Mouse (Mus musculus) kidney, adult 18-20 months (tissue): ENCODE results near the gene Gm3159.
"Not testable (repeated sequence)": the region's sequence is repeated elsewhere in the genome, so short reads cannot be mapped to it uniquely, and the experiment has no call there.

Source experiments
- DNase-seq: peaks from one replicate; pipeline ENCODE4 v3.0.0; 2021

Gene Gm3159

GRCm38 (mm10) chr14:4397226-4397625 is at the start of gene Gm3159:
TSS of gene Gm3159 (plus strand) at chr14:4397526.
- not testable (repeated sequence) for DNase-seq

DNA sequence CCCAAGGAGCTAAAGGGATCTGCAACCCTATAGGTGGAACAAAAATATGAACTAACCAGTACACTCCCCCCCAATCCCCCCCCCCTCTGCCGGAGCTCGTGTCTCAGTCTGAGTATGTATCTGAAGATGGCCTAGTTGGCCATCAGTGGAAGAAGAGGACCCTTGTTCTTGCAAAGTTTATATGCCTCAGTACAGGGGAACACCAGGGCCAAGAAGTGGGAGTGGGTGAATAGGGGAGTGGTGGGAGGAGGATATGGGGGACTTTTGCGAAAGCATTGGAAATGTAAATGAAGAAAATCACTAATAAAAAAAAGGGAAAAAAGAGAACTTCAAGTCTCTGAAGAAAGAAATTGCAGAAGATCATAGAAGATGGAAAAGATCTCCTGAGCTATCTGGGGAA is 28.3 kb upstream of the Gm3159 start:
- DNase-seq = not testable (repeated sequence)

DNA sequence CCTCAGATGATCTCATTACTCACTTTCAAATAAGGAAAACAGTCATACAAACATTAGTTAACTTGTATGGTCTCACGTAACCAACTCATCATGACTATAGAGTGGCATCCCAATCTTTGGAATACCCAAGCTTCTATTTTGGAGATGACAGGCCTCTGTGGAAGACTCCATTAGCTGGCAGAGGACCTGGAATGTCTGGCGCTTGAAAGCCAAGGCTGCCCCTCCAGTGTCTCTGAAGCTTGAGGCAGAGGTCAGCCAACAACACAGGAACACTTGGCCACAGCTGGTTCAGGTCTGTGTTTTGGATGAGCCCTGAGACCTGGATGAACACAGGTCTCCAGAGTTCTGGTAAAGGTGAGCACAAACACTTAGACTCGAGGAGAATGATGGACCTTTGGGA is 27.6 kb upstream of the Gm3159 start:
- not testable (repeated sequence) for DNase-seq

DNA sequence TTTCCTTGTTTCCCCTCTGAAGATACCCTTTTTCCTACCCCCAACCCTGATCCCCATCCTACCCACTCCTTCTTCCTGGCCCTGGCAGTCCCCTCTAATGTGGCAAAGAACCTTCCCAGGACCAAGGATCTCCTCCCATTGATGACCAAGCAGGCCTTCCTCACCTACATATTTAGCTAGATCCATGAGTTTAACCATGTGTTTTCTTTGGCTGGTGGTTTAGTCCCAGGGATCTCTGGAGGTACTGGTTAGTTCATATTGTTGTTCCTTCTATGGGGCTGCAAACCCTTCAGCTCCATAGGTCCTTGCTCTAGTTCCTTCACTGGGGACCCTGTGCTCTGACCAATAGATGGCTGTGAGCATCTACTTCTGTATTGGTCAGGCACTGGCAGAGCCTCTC is 19.5 kb upstream of the Gm3159 start:
- DNase-seq = not testable (repeated sequence)

- not testable (repeated sequence) for DNase-seq
Observed at GRCm38 (mm10) chr14:4385606-4386005, 11.7 kb upstream of the Gm3159 start.

GRCm38 (mm10) chr14:4392841-4393530 is 4.3 kb upstream of the Gm3159 start:
- not testable (repeated sequence) for DNase-seq

DNA sequence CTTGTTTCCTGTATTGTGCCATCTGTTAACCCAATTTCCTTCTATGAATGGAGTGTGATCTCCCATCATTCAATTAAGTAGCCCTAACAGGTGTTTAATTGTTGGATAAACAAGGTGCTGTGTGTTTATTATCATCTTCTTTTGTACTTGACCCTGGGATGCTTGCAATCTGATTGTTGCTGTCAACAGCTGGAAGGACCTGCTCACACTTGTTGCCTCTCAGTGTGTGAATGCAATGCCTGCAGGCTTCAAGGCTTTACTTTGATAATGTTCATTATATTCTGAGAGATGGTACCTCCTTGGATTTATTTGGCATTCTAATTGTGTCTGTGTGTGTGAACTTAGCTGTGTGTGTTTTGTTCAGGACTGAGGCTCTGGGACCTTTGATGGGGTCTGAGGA is 1.3 kb downstream of the Gm3159 start:
- not testable (repeated sequence) for DNase-seq

DNA sequence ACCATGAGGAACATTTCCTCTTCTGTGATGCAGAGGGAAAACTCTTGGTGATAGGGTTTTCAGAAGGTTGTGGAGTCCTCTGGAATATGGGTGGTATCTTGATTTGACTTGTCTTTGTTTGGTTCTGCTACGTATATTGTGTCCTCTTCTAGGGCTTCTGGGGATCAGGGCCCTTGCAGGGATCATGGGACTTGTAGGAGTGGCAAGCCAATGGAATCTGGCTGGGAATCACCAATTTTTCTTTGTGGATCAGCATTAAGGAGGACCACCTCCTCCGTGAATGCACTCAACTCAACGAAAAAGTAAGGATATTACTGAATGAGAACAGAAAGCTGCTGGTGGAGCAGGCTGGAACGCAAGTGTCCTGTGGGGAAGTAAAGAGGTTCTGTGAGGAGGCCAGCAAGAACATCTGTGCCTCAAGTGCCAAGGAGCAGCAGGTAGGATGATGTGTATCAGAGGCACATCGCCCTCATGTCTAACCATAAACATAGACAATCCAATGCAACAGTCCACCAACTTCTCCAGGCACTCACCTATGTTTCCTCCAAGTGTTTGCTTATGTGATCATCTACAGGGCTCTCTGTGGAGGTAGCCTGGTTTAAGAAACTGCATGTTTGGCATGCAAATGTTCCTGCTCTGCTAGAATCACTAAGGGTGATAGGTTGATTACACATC is 2.9 kb downstream of the Gm3159 start:
- not testable (repeated sequence) for DNase-seq

DNA sequence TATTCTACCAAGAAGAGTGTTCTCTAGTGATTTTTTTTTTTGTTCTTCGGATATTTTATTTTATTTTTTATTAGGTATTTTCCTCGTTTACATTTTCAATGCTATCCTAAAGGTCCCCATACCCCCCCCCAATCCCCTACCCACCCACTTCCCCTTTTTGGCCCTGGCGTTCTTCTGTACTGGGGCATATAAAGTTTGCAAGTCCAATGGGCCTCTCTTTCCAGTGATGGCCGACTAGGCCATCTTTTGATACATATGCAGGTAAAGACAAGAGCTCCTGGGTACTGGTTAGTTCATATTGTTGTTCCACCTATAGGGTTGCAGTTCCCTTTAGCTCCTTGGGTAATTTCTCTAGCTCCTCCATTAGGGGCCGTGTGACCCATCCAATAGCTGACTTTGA is 3.9 kb downstream of the Gm3159 start:
- not testable (repeated sequence) for DNase-seq

- not testable (repeated sequence) for DNase-seq
Observed at GRCm38 (mm10) chr14:4403840-4404239, 6.5 kb downstream of the Gm3159 start.

DNA sequence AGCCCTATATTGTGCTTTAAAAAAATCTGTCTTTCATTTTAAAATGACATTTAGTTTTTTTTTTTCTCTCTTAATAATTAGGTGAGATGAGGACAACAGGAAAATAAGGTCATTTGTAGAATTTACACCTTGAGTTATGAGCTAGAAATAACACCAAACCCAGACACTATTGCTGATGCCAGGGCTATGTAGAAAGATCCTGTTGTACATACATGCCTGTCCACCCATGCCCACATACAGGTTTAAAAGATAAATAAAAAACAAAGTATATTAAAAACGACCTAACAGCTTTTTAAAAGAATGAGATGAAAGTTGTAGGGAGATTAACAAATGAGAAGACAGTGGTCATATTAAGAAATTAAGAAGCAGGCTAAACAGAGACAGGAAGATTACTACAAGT is 12.6 kb downstream of the Gm3159 start:
- DNase-seq = not testable (repeated sequence)

- DNase-seq = peak; percentile 25
Observed at GRCm38 (mm10) chr14:4414965-4415835, 17.9 kb downstream of the Gm3159 start, which contains the start of gene Gm3164. TSS of gene Gm3164 (plus strand) at chr14:4415448.

DNA sequence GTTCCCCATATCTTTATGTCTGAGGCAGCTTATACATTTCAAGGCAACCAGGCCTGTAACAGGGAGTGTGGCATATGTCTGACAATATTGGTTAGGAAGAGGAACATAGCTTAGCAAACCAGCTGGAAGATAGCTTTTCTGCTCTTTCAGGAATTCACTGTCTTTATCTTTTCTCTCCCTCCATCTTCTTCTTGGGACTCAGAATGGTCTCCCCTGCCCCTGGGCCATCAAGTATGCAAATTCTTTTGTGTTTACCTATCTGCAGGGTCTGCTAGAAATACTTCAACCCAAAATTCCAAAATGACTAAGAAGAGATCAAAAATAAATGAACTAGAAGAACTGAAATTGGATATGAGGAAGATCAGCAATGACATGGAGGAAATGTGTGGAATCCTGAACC is 33.4 kb downstream of the Gm3159 start, which contains the start of gene Gm3173:
TSS of gene Gm3173 (plus strand) at position 301 of the 400 bp plus-strand sequence.
- DNase-seq = not testable (repeated sequence)
